Mouse (Mus musculus) hindbrain, embryonic 11.5 days (tissue): ENCODE measurements at regions not wholly inside any gene's neighbourhood (a gene's known extent, or its start where the extent isn't known, plus 50 kb on each side); places are given as distances from the start of the nearest gene placed in this dataset.
A peak's percentile ranks its signal among the peaks of the same experiment; 100 is the strongest.

Experiments
- ATAC-seq: fragments of 200-750 bp; cut with Nextera tagmentation; 2 replicates; pipeline ENCODE4 v1.8.0; 2017; ENCODE audit warnings: mild to moderate bottlenecking, moderate TSS enrichment, moderate library complexity; ENCODE audit not compliant: low FRiP score
- DNase-seq: peaks from one replicate; pipeline ENCODE4 v3.0.0-alpha.2; 2015; ENCODE audit warnings: low spot score
- H3K27ac ChIP-seq: fragments of 300-500 bp; sonication (generic); 2 replicates; pipeline ENCODE4 v1.5.1; 2014; ENCODE audit warnings: mild to moderate bottlenecking, low read depth, low read length
- H3K27me3 ChIP-seq: fragments of 300-500 bp; sonication (generic); 2 replicates; pipeline ENCODE4 v1.6.1; 2014; ENCODE audit warnings: mild to moderate bottlenecking, low read length, moderate library complexity, mixed read lengths; ENCODE audit not compliant: control insufficient read depth, insufficient read depth
- H3K36me3 ChIP-seq: fragments of 300-500 bp; sonication (generic); 2 replicates; pipeline ENCODE4 v1.6.1; 2014; ENCODE audit warnings: mild to moderate bottlenecking, low read length, moderate library complexity, mixed read lengths; ENCODE audit not compliant: control insufficient read depth, insufficient read depth
- H3K4me1 ChIP-seq: fragments of 300-500 bp; sonication (generic); replicated peaks from 2 replicates; pipeline ENCODE4 v1.6.1; 2014; ENCODE audit warnings: low read length, mixed read lengths; ENCODE audit not compliant: control insufficient read depth, insufficient read depth
- H3K4me2 ChIP-seq: fragments of 300-500 bp; sonication (generic); replicated peaks from 2 replicates; pipeline ENCODE4 v1.6.1; 2014; ENCODE audit warnings: mild to moderate bottlenecking, low read depth, low read length
- H3K4me3 ChIP-seq: fragments of 300-500 bp; sonication (generic); 2 replicates; pipeline ENCODE4 v1.5.1; 2014; ENCODE audit warnings: low read depth, low read length
- H3K9ac ChIP-seq: fragments of 300-500 bp; sonication (generic); 2 replicates; pipeline ENCODE4 v1.6.1; 2014; ENCODE audit warnings: low read depth, low read length
- H3K9me3 ChIP-seq: fragments of 300-500 bp; sonication (generic); 2 replicates; pipeline ENCODE4 v1.6.1; 2016; ENCODE audit warnings: low read length; ENCODE audit not compliant: control insufficient read depth
- WGBS: fragments of 180-500 bp; shearing (Covaris S2); extraction: QIAGEN DNeasy Blood & Tissue Kit; methylation state at CpG from one replicate; pipeline ENCODE4 v1.1.7; 2014; 5-methylcytosine and 5-hydroxymethylcytosine counted together

- no peak for DNase-seq
- H3K27ac ChIP-seq, result no peak overlapping the region
- ATAC-seq, result no peak
Observed at GRCm38 (mm10) chr10:117519670-117520535, 109.4 kb upstream of the Cpm start.

GRCm38 (mm10) chr10:117518793-117519669 is 110.3 kb upstream of the Cpm start:
- 56% methylated on average over 15 of the region's 15 CpGs for WGBS
- H3K9ac ChIP-seq, result no peak overlapping the region
- DNase-seq (no peak), ATAC-seq (no peak)
- no peak overlapping the region for H3K27ac ChIP-seq
- no peaks in the 10 kb centered on the region for H3K27me3 ChIP-seq
- no peaks in the 10 kb centered on the region for H3K9me3 ChIP-seq
- H3K4me2 ChIP-seq, result no peak overlapping the region
- no peak overlapping the region for H3K4me3 ChIP-seq
- no peaks in the 10 kb centered on the region for H3K36me3 ChIP-seq
- H3K4me1 ChIP-seq, result no peaks in the 10 kb centered on the region

More at GRCm38 (mm10) chr10:117519670-117520535, 109.4 kb upstream of the Cpm start:
- Histone ChIP-seq H3K36me3 (no peaks in the 10 kb centered on the region), H3K4me3 (no peak overlapping the region), H3K27me3 (no peaks in the 10 kb centered on the region), H3K9me3 (no peaks in the 10 kb centered on the region), H3K4me1 (no peaks in the 10 kb centered on the region), H3K9ac (no peak overlapping the region), H3K4me2 (no peak overlapping the region)
- 19% methylated on average over 8 of the region's 8 CpGs for WGBS

- Histone ChIP-seq H3K27me3 (no peaks in the 10 kb centered on the region), H3K36me3 (no peaks in the 10 kb centered on the region), H3K4me3 (no peak overlapping the region), H3K9me3 (no peaks in the 10 kb centered on the region), H3K4me2 (no peak overlapping the region), H3K27ac (no peak overlapping the region), H3K9ac (no peak overlapping the region), H3K4me1 (no peaks in the 10 kb centered on the region)
- ATAC-seq (no peak), DNase-seq (no peak)
- 59% methylated on average over 11 of the region's 14 CpGs for WGBS
Observed at GRCm38 (mm10) chr10:117517800-117518770, 111.2 kb upstream of the Cpm start.

GRCm38 (mm10) chr10:117517071-117517714 is 112.1 kb upstream of the Cpm start:
- Histone ChIP-seq H3K4me1 (no peaks in the 10 kb centered on the region), H3K4me2 (no peak overlapping the region), H3K9ac (no peak overlapping the region), H3K4me3 (no peak overlapping the region), H3K9me3 (no peaks in the 10 kb centered on the region), H3K27me3 (no peaks in the 10 kb centered on the region), H3K36me3 (no peaks in the 10 kb centered on the region), H3K27ac (no peak overlapping the region)
- WGBS, result 58% methylated on average over 11 of the region's 11 CpGs
- ATAC-seq (no peak), DNase-seq (no peak)

GRCm38 (mm10) chr10:117516510-117516909 is 112.8 kb upstream of the Cpm start:
- no peaks in the 10 kb centered on the region for H3K36me3 ChIP-seq
- no peaks in the 10 kb centered on the region for H3K4me1 ChIP-seq
- ATAC-seq, result no peak
- 86% methylated on average over 8 of the region's 8 CpGs for WGBS
- no peak overlapping the region for H3K4me2 ChIP-seq
- no peak overlapping the region for H3K9ac ChIP-seq
- no peak for DNase-seq
- H3K27me3 ChIP-seq, result no peaks in the 10 kb centered on the region
- H3K9me3 ChIP-seq, result no peaks in the 10 kb centered on the region
- no peak overlapping the region for H3K27ac ChIP-seq
- H3K4me3 ChIP-seq, result no peak overlapping the region

GRCm38 (mm10) chr10:117515777-117516501 is 113.4 kb upstream of the Cpm start:
- Histone ChIP-seq H3K27ac (no peak overlapping the region), H3K9ac (no peak overlapping the region), H3K4me2 (no peak overlapping the region), H3K4me3 (no peak overlapping the region), H3K27me3 (no peaks in the 10 kb centered on the region), H3K9me3 (no peaks in the 10 kb centered on the region), H3K4me1 (no peaks in the 10 kb centered on the region), H3K36me3 (no peaks in the 10 kb centered on the region)
- WGBS, result 63% methylated on average over 10 of the region's 10 CpGs
- ATAC-seq (peak; percentile 54; the same call in 1 of the 2 replicates), DNase-seq (peak; percentile 34)

- no peak for DNase-seq
- WGBS, result 97% methylated on average over 8 of the region's 8 CpGs
- Histone ChIP-seq H3K27ac (no peak overlapping the region), H3K36me3 (no peaks in the 10 kb centered on the region), H3K27me3 (no peaks in the 10 kb centered on the region), H3K9ac (no peak overlapping the region), H3K4me3 (no peak overlapping the region), H3K4me2 (no peak overlapping the region), H3K4me1 (no peaks in the 10 kb centered on the region), H3K9me3 (no peaks in the 10 kb centered on the region)
- no peak for ATAC-seq
Observed at GRCm38 (mm10) chr10:117515039-117515438, 114.3 kb upstream of the Cpm start.
